Mouse (Mus musculus) spleen, adult 2 months (tissue): ENCODE measurements around the gene Retreg1.

ENCODE experiments used
- CTCF ChIP-seq: fragments of 200-500 bp; IDR thresholded peaks from 2 replicates; pipeline ENCODE4 v1.5.1; 2011; ENCODE audit warnings: mild to moderate bottlenecking, inconsistent platforms; ENCODE audit not compliant: insufficient read depth, insufficient read length, insufficient replicate concordance; ENCODE audit errors: extremely low read depth
- POLR2A ChIP-seq: fragments of 200-500 bp; IDR thresholded peaks from 2 replicates; pipeline ENCODE4 v1.6.1; 2011; ENCODE audit warnings: low read depth, low read length, inconsistent platforms

DNA sequence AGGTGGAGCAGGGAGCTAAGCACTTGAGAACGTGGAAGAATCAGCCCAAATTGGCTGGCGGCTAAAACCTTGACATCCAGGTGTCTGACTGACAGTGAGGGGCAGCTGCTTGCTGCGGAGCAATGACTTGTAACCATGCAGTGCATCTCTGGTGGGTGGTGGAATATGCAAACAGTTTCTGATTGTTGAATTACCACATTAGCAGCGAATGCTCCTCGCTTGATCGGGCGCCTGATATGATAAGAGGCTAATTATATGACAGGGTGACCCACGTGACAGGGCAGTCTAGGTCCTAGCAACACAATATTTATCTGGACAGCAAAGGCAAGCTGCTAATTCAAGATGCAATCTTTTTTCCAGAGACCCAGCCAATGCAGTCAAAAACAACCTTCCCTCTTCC is 80.9 kb downstream of the Retreg1 start:
- TF ChIP-seq CTCF = no peak
- TF ChIP-seq POLR2A = no peak
